Mouse (Mus musculus) thymus, adult 2 months (tissue): ENCODE data around the gene H2-Q6.
"Not testable (repeated sequence)": the region's sequence is repeated elsewhere in the genome, so short reads cannot be mapped to it uniquely, and the experiment has no call there.

Experiments
- CTCF ChIP-seq: fragments of 200-500 bp; IDR thresholded peaks from 2 replicates; pipeline ENCODE4 v1.5.1; 2012; ENCODE audit warnings: mild to moderate bottlenecking, control low read depth, low read length, moderate library complexity, borderline replicate concordance; ENCODE audit not compliant: control insufficient read depth, poor library complexity, insufficient read depth; ENCODE audit errors: extremely low read depth
- POLR2A ChIP-seq: fragments of 200-500 bp; IDR thresholded peaks from 2 replicates; pipeline ENCODE4 v1.6.1; 2012; ENCODE audit warnings: mild to moderate bottlenecking, low read length, control low read depth, moderate library complexity; ENCODE audit not compliant: control insufficient read depth, poor library complexity, insufficient read depth; ENCODE audit errors: extremely low read depth

- TF ChIP-seq POLR2A, CTCF: not testable (repeated sequence)
Observed at GRCm38 (mm10) chr17:35396956-35397355, 27.7 kb upstream of the H2-Q6 start.
